Mouse (Mus musculus) bone marrow, adult 2 months (tissue): Measurements from ENCODE around the gene Atp6v1g2. TPM values are rescaled to one million over a fixed set of nuclear protein-coding genes. Genes with fewer than 3 reads are reported as not detected.
A peak's percentile ranks its signal among the peaks of the same experiment; 100 is the strongest.

Source experiments
- H3K27ac ChIP-seq: fragments of 200-500 bp; 2 replicates; pipeline ENCODE4 v1.5.1; 2012; ENCODE audit warnings: low read depth, mild to moderate bottlenecking, control low read depth, inconsistent platforms, low read length; ENCODE audit not compliant: control insufficient read depth, poor library complexity, insufficient read depth
- H3K4me1 ChIP-seq: fragments of 200-500 bp; 2 replicates; pipeline ENCODE4 v1.6.1; 2011; ENCODE audit warnings: low read length; ENCODE audit not compliant: control insufficient read depth, insufficient read depth
- H3K4me3 ChIP-seq: fragments of 200-500 bp; replicated peaks from 2 replicates; pipeline ENCODE3; 2011; ENCODE audit warnings: mild to moderate bottlenecking, low read depth, low read length, control low read depth; ENCODE audit not compliant: control insufficient read depth
- CTCF ChIP-seq: fragments of 200-500 bp; IDR thresholded peaks from 2 replicates; pipeline ENCODE4 v1.5.1; 2011; ENCODE audit warnings: low read length, control low read depth; ENCODE audit not compliant: control insufficient read depth, insufficient read depth
- POLR2A ChIP-seq: fragments of 200-500 bp; IDR thresholded peaks from 2 replicates; pipeline ENCODE4 v1.6.1; 2011; ENCODE audit warnings: low read depth, mild to moderate bottlenecking, control low read depth, low read length, borderline replicate concordance; ENCODE audit not compliant: control insufficient read depth
- WGBS: fragments of 180-500 bp; shearing (Covaris S2); methylation state at CpG from one replicate; pipeline ENCODE4 v1.1.7; 2018; 5-methylcytosine and 5-hydroxymethylcytosine counted together
- polyA plus RNA-seq: library from polyadenylated mRNA; stranded (reverse); fragments of >200 nt; gene quantifications from 2 replicates; pipeline ENCODE4 v1.2.4, GENCODE M21; 2011; ENCODE audit warnings: low replicate concordance; ENCODE audit not compliant: missing spikeins, insufficient read depth, insufficient read length

Gene Atp6v1g2
- polyA plus RNA-seq, 1 experiment: 9.9 TPM

GRCm38 (mm10) chr17:35258492-35259478 lies 25.3 kb downstream of the Atp6v1g2 start:
- Histone ChIP-seq H3K4me3 (no peak overlapping the region), H3K27ac (peak overlapping the region; percentile 84), H3K4me1 (peaks cover 6% of the 10 kb centered on the region)
- TF ChIP-seq CTCF (peak; percentile 50; the same call in 1 of the 2 replicates), POLR2A (no peak)
- WGBS: 19% methylated on average over 14 of the region's 14 CpGs

- Histone ChIP-seq H3K4me1 (peaks cover 6% of the 10 kb centered on the region), H3K4me3 (no peak overlapping the region), H3K27ac (peak overlapping the region; percentile 84)
- 88% methylated on average over 4 of the region's 4 CpGs for WGBS
- TF ChIP-seq POLR2A: no peak
- TF ChIP-seq CTCF: no peak
These were observed 26.2 kb downstream of the Atp6v1g2 start for GRCm38 (mm10) chr17:35259621-35260020.

- Histone ChIP-seq H3K27ac (no peak overlapping the region), H3K4me3 (no peak overlapping the region), H3K4me1 (peaks cover 8% of the 10 kb centered on the region)
- 88% methylated on average over 13 of the region's 13 CpGs for WGBS
- no peak for TF ChIP-seq CTCF
- no peak for TF ChIP-seq POLR2A
These were observed 28.2 kb downstream of the Atp6v1g2 start for GRCm38 (mm10) chr17:35261651-35262050.

GRCm38 (mm10) chr17:35262664-35263522 lies 29.4 kb downstream of the Atp6v1g2 start, which contains the start of gene H2-D1:
Gene H2-D1 (plus strand): TSS chr17:35262730.
- TF ChIP-seq CTCF (no peak), POLR2A (peak; percentile 99)
- WGBS: under 1% methylated on average over 72 of the region's 73 CpGs
- H3K27ac ChIP-seq: peak within 1 kb of the TSS; percentile 87
- H3K4me1 ChIP-seq: peaks cover 6% of the 10 kb centered on the region
- H3K4me3 ChIP-seq: peak within 1 kb of the TSS; percentile 84

GRCm38 (mm10) chr17:35263523-35263883 lies 30.0 kb downstream of the Atp6v1g2 start:
- Histone ChIP-seq H3K4me1 (peaks cover 6% of the 10 kb centered on the region), H3K4me3 (peak overlapping the region; percentile 84), H3K27ac (peak overlapping the region; percentile 87)
- TF ChIP-seq POLR2A: no peak
- TF ChIP-seq CTCF: no peak
- 1% methylated on average over 31 of the region's 31 CpGs for WGBS

GRCm38 (mm10) chr17:35267399-35268086 lies 34.1 kb downstream of the Atp6v1g2 start:
- H3K4me3 ChIP-seq: no peak overlapping the region
- TF ChIP-seq POLR2A: no peak
- TF ChIP-seq CTCF: no peak
- 74% methylated on average over 1 of the region's 1 CpGs for WGBS
- peaks cover 3% of the 10 kb centered on the region; the same call in 1 of the 2 replicates for H3K4me1 ChIP-seq
- H3K27ac ChIP-seq: no peak overlapping the region

GRCm38 (mm10) chr17:35269653-35270347 lies 36.3 kb downstream of the Atp6v1g2 start:
- TF ChIP-seq CTCF: no peak
- no peak for TF ChIP-seq POLR2A
- Histone ChIP-seq H3K4me1 (peaks cover 4% of the 10 kb centered on the region; the same call in 1 of the 2 replicates), H3K4me3 (no peak overlapping the region), H3K27ac (no peak overlapping the region)
- 54% methylated on average over 3 of the region's 3 CpGs for WGBS
